Comparison of ENCODE assay signal across 12 mouse cellular contexts in genomic region chr16:75877170-75877569, GRCm38 (mm10).
DNase-seq lines count a peak whose midpoint lies in the region; ATAC-seq lines count a peak whose summit lies in the region.
"Had no signal": no experiment of that assay in that cellular context is flagged by ENCODE, and none has a peak within 500 bp of the region (broad histone marks: within the 10 kb centered on the region; RNA-seq: fewer than 3 reads in every experiment).

No protein-coding gene starts in this region.

- H3K4me1 ChIP-seq in midbrain, embryonic 10.5 days, result no peaks in the 10 kb centered on the region; the same call in 1 of the 2 replicates
- H3K4me1 ChIP-seq: embryonic facial prominence, embryonic 15.5 days; midbrain, embryonic 15.5 days had no signal

- no peaks in the 10 kb centered on the region for H3K27me3 ChIP-seq in midbrain, embryonic 10.5 days (ENCODE audit: low read depth, poor library complexity, severe bottlenecking)
- H3K27me3 ChIP-seq: embryonic facial prominence, embryonic 15.5 days; midbrain, embryonic 15.5 days had no signal

- no peaks in the 10 kb centered on the region for H3K36me3 ChIP-seq in midbrain, embryonic 10.5 days
- H3K36me3 ChIP-seq: embryonic facial prominence, embryonic 15.5 days; midbrain, embryonic 15.5 days had no signal

- WGBS in midbrain, embryonic 10.5 days, result 84% methylated on average over 3 of the region's 3 CpGs

- H3K27ac ChIP-seq in midbrain, embryonic 10.5 days (replicated peaks), result no peak overlapping the region
- H3K27ac ChIP-seq: embryonic facial prominence, embryonic 15.5 days; midbrain, embryonic 15.5 days had no signal

- no peaks in the 10 kb centered on the region for H3K9me3 ChIP-seq in midbrain, embryonic 10.5 days (replicated peaks)
- H3K9me3 ChIP-seq: embryonic facial prominence, embryonic 15.5 days; midbrain, embryonic 15.5 days had no signal

- intact Hi-C loops in gastrocnemius, postnatal 14 days (cut with DNase I; ENCODE audit: low total_unique reads), result no loop called here

- peak; percentile 27 for DNase-seq in adrenal gland, adult 2 months
- no peak for DNase-seq in adrenal gland, adult 8-10 months
- DNase-seq in right cerebral cortex, postnatal 10 days (ENCODE audit: low spot score in 2 of 2), result peak; percentile 21 to 24
- DNase-seq in right cerebral cortex, adult 18-20 months, result no peak
- DNase-seq in gastrocnemius, postnatal 14 days, result no peak
- DNase-seq in midbrain, embryonic 10.5 days (ENCODE audit: low spot score), result no peak
- DNase-seq: gastrocnemius, postnatal 36 days; retina, postnatal 1 day had no signal

- H3K4me3 ChIP-seq in midbrain, embryonic 10.5 days, result no peak overlapping the region
- H3K4me3 ChIP-seq: embryonic facial prominence, embryonic 15.5 days; midbrain, embryonic 15.5 days had no signal

- peak; percentile 51 for ATAC-seq in inflammation-experienced regulatory T-cells, adult 6 months
- ATAC-seq in neutrophil, adult 5-6 weeks (ENCODE audit: extremely low read depth, insufficient number of reproducible peaks, low FRiP score, poor library complexity, severe bottlenecking), result peak; percentile 92
- ATAC-seq: midbrain, embryonic 15.5 days had no signal

Comparison
In these comparisons a context has a peak if more than half of its experiments do, and no peak if none do; other contexts are left out.
1. DNase-seq: peak in adrenal gland, adult 2 months (single experiment) and right cerebral cortex, postnatal 10 days (2 of 2); none in adrenal gland, adult 8-10 months (single experiment), right cerebral cortex, adult 18-20 months (single experiment), gastrocnemius, postnatal 14 days (single experiment) and midbrain, embryonic 10.5 days (single experiment).